Mouse (Mus musculus): ENCODE measurements around the gene Gdpd1. TPM values are rescaled to one million over a fixed set of nuclear protein-coding genes. Genes with fewer than 3 reads are reported as not detected.

The Gdpd1 gene
- total and polyA plus RNA-seq, 3 experiments = 7.9 to 11.2 TPM; not detected in 1

- no peak for TF ChIP-seq TBP (IDR thresholded peaks at IDR 0.05; ENCODE audit: low read depth, low read length)
- peak; percentile 47; the same call in 1 of the 2 replicates for TF ChIP-seq RCOR1 (IDR thresholded peaks at IDR 0.05; ENCODE audit: low read depth, low read length)
- TF ChIP-seq POLR2AphosphoS5 (IDR thresholded peaks at IDR 0.05; ENCODE audit: borderline replicate concordance, low read depth, low read length) = no peak
- TF ChIP-seq MAZ (IDR thresholded peaks at IDR 0.05; ENCODE audit: low read depth, low read length) = no peak
- TF ChIP-seq TCF12 (IDR thresholded peaks at IDR 0.05; ENCODE audit: low read depth, low read length) = peak; percentile 29; the same call in 1 of the 2 replicates
- no peak for TF ChIP-seq ZKSCAN1 (IDR thresholded peaks at IDR 0.05; ENCODE audit: low read depth, low read length)
- TF ChIP-seq HCFC1 (IDR thresholded peaks at IDR 0.05; ENCODE audit: low read depth, low read length) = no peak
- peak; percentile 67 for TF ChIP-seq MYC (IDR thresholded peaks at IDR 0.05; ENCODE audit: low read depth, low read length)
- no peak for TF ChIP-seq GATA1 (IDR thresholded peaks at IDR 0.05; ENCODE audit: low read depth, low read length)
- no peak for TF ChIP-seq USF2 (IDR thresholded peaks at IDR 0.05; ENCODE audit: borderline replicate concordance in 1 of 2, insufficient read depth in 1 of 2, low read depth in 1 of 2, low read length in 2 of 2)
- no peak for TF ChIP-seq CTCF (IDR thresholded peaks at IDR 0.05 in 2 of 3, conservative IDR thresholded peaks at IDR 0.05 in 1 of 3; ENCODE audit: control insufficient read depth in 1 of 3, insufficient read depth in 1 of 3, low read depth in 2 of 3, low read length in 3 of 3, poor library complexity in 1 of 3, severe bottlenecking in 1 of 3)
- no peak for TF ChIP-seq CHD1 (IDR thresholded peaks at IDR 0.05; ENCODE audit: low read depth, low read length)
- no peak for TF ChIP-seq MYB (IDR thresholded peaks at IDR 0.05; ENCODE audit: low read depth, low read length)
- TF ChIP-seq UBTF (IDR thresholded peaks at IDR 0.05; ENCODE audit: borderline replicate concordance, insufficient read depth, low read depth, low read length) = no peak
Observed at GRCm38 (mm10) chr11:87108409-87108754, 34.5 kb upstream of the Gdpd1 start, which contains the start of gene Prr11 (continued).

DNA sequence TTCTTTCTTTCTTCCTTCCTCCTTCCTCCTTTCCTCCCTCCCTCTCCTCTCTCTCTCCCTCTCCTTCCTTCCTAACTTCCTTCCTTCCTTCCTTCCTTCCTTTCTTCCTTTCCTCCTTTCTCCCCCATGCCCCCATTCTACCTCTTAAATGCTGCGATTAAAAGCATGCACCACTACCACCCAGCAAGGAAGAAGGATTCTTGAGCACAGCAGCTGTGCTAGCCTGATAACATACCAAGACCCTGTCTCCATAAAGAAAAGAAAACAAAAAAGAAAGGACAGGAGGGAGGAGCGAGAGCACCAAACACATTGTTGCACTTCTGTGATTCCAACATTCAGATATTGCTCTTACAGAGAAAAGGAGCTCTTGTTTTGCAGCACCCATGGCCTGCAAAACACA, 13.3 kb upstream of the Gdpd1 start:
- H3K4me1 ChIP-seq (ENCODE audit: control insufficient read depth in 1 of 2, insufficient read depth in 2 of 2, low read length in 2 of 2) = peaks cover 10 to 16% of the 10 kb centered on the region in 2 experiments; a peak in 3 of 4 replicates
- H3K27ac ChIP-seq (ENCODE audit: control insufficient read depth, low read depth, low read length) = peak overlapping the region; percentile 87
- H3K36me3 ChIP-seq (ENCODE audit: control insufficient read depth in 1 of 2, insufficient read depth in 2 of 2, low read length in 2 of 2) = peaks cover 12 to 18% of the 10 kb centered on the region in 2 experiments
- DNase-seq (ENCODE audit: low read depth, low spot score) = peak; percentile 80
- H3K9me3 ChIP-seq (replicated peaks; ENCODE audit: insufficient read depth, low read length) = no peaks in the 10 kb centered on the region
- peak overlapping the region; percentile 81 to 90 for H3K4me3 ChIP-seq (ENCODE audit: control insufficient read depth in 1 of 2, insufficient read depth in 1 of 2, low read depth in 2 of 2, low read length in 2 of 2)
- H3K79me2 ChIP-seq (ENCODE audit: control insufficient read depth, insufficient read depth, low read length, poor library complexity) = peaks cover 32% of the 10 kb centered on the region
- TF ChIP-seq MYB (IDR thresholded peaks at IDR 0.05; ENCODE audit: low read depth, low read length) (no peak), TAL1 (IDR thresholded peaks at IDR 0.05; ENCODE audit: low read length) (peak; percentile 89), ETS1 (IDR thresholded peaks at IDR 0.05; ENCODE audit: low read depth, low read length) (peak; percentile 65), GATA1 (IDR thresholded peaks at IDR 0.05; ENCODE audit: low read depth, low read length) (peak; percentile 45; the same call in 1 of the 2 replicates), EP300 (IDR thresholded peaks at IDR 0.05; ENCODE audit: low read depth in 1 of 2, low read length in 2 of 2) (peak in 1 of 2 experiments; percentile 58; a peak in 1 of 4 replicates), MYC (IDR thresholded peaks at IDR 0.05; ENCODE audit: low read depth, low read length) (no peak), MAX (IDR thresholded peaks at IDR 0.05; ENCODE audit: low read length) (no peak), MEF2A (IDR thresholded peaks at IDR 0.05; ENCODE audit: extremely low read depth, insufficient replicate concordance, low read depth, low read length, poor library complexity, severe bottlenecking) (0 out of 2 replicates have a peak, but pooled peaks have one; percentile 4), TCF12 (IDR thresholded peaks at IDR 0.05; ENCODE audit: low read depth, low read length) (peak; percentile 49; the same call in 1 of the 2 replicates), POLR2AphosphoS5 (IDR thresholded peaks at IDR 0.05; ENCODE audit: borderline replicate concordance, low read depth, low read length) (no peak), CTCF (IDR thresholded peaks at IDR 0.05 in 2 of 3, conservative IDR thresholded peaks at IDR 0.05 in 1 of 3; ENCODE audit: control insufficient read depth in 1 of 3, insufficient read depth in 1 of 3, low read depth in 2 of 3, low read length in 3 of 3, poor library complexity in 1 of 3, severe bottlenecking in 1 of 3) (no peak), ZNF384 (IDR thresholded peaks at IDR 0.05; ENCODE audit: low read depth, low read length) (peak; percentile 25), BHLHE40 (IDR thresholded peaks at IDR 0.05; ENCODE audit: borderline replicate concordance, low read depth, low read length) (0 out of 2 replicates have a peak, but pooled peaks have one; percentile 16), POLR2AphosphoS2 (IDR thresholded peaks at IDR 0.05; ENCODE audit: low read length) (no peak)
- no peaks in the 10 kb centered on the region for H3K27me3 ChIP-seq (ENCODE audit: control insufficient read depth in 1 of 2, insufficient read depth in 2 of 2, low read length in 2 of 2)
- H3K9ac ChIP-seq (ENCODE audit: control insufficient read depth, low read depth, low read length, poor library complexity, severe bottlenecking) = peak overlapping the region; percentile 16

Data from MEL (cell line).